Mouse (Mus musculus) testis, postnatal 10 days (tissue): ENCODE measurements around the gene P2ry6.

Experiments
- DNase-seq: peaks from one replicate; pipeline ENCODE4 v3.0.0; 2021; ENCODE audit warnings: low spot score

Gene P2ry6

DNA sequence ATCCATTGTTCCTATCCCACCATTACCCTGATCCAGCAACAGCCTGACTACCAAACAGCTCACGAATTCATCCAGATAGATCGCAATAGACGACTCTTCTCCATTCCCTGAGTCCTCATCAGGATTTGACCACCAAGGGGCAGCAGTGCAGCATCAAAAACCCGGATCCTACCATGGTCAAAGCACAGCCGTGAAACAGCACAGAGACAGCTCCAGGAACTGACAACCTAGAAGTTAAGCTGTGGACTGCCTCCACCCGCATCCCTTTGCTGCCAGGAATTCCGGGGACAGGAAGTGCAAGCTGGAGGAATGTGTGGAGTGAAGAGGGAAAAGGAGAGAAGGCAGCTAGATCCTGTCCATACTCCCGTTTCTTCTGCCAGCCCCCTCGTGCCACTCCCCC, 13.6 kb upstream of the P2ry6 start:
- DNase-seq: peak; percentile 81

DNA sequence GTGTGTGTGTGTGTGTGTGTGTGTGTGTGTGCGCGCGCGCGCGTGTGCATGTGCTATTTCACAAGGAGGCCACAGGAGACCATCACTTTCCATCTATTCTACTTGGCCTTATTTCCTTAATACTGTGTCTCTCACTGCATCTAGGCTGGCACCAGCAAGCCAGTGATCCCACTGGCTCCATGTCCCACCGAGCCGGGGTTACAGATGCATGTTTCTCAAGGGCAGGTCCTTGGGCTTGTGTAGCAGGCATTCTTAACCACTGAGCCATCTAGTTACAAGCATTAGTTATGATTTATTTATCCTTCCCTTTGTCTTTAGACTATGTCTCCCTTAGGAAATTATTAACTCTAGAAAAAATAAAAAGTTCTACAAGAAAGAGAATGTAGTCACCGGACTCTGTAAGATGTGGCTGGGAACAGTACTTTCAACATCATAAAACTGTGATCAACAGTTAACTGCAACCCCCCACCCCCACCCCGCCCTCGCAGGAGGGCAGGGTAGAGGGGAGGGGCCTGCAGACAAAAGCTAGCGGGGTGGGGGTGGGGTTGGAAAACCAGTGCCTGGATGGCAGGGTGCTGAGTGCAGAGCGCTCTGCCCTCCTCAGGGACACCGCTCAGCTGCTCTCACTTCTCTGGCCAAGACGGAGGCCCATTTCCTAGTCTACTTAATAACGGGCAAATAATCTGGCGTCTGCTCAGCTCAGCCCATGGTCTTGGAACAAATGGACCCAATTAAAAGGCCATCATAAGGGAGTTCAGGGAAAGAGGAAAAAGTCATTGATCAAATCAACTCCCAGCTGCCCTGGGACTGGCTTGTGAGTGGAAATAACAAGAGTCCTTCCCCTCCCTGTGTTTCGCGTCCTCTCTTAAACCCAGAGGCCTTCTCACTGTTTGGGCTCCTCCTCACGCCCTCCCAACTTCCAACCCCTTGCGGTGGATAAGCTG, 10.3 kb upstream of the P2ry6 start:
- no peak for DNase-seq

DNA sequence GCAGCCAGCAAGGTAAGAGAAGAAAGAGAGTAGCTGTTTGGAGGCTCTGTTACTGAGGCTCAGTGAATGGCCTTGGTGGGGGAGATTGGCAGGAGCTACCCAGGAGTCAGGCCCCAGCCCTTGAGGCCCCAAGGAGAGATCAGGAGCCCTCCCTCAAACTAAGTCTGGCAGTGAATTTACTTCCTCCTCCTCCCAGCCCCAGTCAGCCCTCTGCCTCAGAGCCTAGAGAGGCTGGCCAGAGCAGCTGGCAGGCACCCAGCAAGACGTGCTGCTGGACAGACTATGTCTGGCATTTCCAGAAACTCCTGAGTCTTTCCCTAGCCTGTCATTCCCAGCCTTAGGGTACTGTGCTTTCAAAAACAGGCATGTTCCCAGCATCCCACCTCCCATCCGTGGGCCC, 4.7 kb upstream of the P2ry6 start:
- peak; percentile 83 for DNase-seq

DNA sequence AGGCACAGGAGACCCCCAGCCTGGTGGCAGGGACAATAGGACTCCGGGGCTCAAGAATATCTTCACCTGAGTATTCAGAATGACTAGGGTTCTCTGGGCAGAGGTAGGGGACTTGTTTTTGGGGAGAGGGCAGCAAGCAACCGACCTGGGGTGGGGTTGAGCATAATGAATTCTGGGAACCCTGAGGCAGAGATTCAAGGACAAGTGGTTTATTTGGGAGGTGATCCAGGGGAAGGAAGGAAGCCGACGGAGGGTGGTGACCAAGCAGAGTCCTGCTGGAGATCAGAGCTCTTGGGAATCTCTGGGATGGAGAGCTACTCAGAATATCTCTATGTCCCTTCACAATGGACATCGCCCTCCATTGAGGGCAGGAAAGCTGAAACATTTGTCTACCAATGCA, 3.7 kb upstream of the P2ry6 start:
- DNase-seq: no peak

DNA sequence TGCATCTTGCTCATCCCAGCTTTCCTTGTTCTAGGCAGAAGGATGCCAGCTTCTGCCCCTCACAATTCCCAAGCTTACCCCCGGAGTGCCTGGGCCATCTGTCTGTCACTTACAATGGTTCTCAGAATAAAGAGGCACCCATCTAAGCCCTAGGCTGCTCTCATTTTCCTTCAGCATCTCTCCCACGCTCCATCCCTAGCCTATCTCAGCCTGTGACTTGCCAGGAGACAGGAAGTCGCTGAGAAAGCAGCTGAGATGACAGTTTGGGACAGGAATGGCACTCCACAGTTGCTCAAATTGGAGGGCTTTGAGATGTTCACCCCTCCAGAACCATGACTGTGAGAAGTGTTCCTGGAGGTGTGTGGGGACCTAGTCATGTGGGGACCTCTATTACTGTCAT, 1.6 kb downstream of the P2ry6 start:
- no peak for DNase-seq

DNA sequence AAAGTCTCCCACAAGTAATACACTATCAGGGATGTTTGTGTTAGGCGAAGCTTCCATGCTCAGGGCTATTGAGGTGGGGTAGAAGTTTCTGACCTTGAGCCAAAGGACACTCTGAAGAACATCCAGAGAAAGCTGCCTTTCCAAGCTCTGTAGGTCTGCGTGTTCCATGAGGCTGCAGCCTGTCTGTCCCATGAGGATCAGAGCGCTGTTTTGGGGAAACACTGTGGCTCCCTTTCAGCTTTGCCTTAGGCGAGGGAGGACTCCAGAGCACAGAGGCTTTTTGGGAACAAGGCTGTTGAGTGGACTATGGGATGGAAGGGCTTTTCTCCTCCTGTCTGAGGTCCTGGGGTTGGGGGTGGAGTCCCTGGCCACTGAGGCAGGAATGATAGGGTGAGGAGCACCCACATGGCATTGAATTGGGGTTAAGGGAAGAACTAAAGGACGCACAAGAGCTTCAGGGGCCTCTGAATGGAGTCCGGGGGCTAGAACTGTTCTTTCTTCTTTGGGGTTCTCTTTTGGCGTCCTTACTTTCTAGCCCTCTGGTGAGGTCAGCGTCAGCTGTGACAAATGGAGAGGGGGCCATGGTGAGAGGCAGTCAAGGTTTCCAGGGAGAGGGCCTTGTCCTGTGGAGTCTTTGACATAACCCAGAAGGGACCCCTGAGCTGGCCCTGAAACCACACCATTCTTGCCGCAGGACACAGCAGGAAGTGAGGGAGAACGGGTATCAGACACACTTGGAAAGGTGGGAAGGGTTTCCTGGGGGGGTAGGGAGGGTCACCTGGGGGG, 5.4 kb downstream of the P2ry6 start:
- no peak for DNase-seq

DNA sequence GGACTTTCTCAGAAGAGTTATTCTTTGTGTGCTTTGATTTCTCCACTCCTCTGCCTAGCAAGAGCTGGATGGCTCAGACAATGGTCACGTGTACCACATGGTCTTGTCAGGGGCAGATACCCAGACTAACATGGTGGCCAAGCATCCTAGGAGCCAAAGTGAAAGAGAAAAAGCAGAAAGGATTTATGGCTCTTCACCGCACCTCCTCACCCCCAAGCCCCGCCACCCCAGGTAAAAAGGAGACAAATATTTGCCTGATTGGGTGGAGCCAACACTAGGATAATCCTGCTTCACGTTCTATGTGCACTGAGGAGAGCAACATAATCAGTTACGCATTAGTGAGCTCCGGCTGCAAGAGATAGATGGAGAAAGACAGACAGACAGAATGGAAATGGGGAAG, 6.1 kb downstream of the P2ry6 start:
- DNase-seq: no peak

DNA sequence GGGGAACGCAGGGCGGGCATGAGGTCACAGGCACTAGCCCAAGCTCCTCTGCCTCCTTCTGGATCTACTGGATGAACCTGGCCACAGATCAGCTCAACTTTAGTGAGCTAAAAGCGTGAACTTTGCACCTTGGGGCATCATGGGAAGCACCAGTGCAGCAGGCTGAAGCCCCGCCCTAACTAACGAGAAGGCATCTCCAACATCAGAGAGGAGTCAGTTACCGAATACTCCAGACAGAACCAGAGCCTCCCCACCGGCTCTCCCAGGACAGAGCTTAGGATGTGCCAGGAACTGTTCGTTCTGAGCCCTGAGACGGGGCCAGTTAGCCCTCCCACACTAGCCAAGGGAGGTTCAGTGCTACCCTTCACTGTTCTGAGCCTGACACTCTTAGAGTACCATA, 6.6 kb downstream of the P2ry6 start:
- DNase-seq: peak; percentile 46

DNA sequence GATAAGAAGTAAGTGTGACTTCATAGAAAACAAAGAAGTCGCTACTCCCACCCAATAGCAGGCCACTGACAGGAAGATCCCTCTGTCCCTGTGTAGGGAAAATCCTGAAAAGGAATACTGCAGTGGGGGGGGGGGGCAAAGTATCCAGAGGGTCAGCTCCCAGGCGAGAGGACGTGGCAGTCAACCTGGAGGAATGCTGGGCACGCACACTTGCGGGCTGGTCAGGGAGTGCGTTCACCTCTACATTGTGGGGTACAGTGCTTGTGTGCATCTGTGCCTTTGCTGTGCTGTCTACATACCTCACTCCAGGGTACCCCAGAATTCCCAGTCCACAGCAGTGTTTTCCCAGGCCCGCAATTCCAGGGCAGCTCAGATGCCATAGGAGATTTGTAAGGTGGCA, 8.4 kb downstream of the P2ry6 start:
- no peak for DNase-seq

DNA sequence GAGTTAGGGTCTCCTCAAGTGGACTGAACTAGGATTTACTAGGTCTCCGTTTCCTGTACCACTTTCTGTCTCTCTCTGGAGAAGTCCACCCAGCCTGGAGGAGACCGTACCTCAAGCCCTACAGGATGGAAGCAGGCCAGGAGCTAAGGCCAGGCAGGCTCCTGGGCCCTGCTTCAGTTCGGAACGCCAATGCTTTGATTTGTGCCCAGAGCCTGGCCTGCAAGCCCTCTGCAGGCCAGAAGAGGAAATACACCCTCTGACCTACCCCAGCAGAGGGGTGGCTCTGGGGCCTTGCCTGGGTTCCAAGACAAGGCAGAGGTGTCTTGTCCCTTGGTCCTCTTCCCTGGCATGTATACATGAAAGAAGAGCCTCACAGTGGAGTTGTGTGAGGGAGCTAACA, 9.4 kb downstream of the P2ry6 start:
- DNase-seq: no peak

DNA sequence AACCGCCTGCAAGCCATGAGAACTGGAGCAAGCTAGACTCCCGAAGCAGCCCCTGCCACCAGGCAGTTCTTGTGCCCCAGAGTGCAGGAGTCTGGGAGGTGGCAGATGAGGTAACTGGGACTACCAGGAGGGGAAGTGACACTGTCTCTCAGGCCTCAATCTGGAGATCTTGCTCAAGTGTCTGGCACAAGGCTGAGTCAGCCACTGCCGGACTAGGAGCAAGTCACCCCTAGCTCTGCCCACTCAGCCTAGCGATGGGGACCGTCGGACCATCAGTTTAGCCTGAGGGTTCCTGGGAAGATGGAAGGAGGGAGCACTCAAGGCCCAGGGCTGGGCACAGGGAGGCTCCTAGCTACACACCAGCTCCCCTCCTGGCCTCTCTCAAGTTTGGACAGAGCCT, 10.2 kb downstream of the P2ry6 start:
- no peak for DNase-seq

DNA sequence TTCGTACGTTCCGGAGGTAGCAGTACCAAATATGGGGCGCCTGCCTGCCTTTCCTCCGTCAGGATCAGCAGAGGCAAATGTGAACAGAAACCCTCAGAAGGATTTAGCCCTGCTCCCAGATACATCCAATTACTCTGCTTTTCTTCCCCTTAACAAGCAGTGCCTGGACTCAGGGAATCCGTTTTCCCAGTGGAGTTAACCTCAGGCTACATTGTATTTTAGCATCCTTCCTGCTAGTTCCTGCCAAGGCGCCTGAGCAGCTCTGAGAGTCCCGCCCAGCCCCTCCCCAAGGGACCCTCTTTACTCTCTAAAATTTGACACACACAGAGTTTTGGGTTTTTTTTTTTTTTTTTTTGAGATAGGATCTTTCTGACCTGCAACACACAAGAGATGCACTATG, 11.1 kb downstream of the P2ry6 start:
- DNase-seq: no peak

DNA sequence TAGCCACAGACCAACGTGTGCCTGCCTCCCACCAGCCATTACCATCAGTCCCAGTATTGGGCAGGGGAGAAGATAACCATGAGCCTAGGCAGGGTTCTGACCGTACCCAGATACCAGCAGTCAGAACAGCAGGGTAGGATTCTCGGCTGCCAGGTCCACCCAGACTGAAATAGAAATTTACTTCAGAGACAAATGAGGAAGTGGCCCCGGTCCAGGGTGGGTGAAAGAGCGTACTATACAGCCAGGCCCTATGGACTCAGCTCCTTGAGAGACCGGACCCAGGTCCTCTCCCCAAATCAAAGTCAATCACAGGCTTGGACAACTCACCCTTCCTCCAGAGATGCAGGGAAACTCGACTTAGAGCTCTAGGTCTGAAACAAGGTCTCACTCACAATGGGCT, 13.3 kb downstream of the P2ry6 start:
- DNase-seq: no peak

DNA sequence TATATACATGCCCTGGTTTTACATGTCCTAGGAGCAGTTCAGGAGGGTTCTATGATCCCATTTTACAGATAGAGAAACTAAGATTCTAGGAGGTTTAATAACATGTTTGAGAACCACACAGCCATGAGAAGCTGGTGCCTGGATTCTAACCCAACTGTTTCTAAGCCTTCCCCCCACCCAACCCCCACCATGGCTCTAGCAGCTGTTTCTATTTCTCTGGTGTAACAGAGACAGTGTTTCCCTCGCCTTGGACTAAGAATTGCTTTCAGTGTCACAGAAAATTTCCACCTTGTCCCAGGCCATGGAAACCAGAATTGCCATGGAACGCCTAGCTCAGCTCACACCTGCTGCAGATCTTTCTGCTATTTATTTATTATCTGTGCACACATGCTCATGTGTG, 14.0 kb downstream of the P2ry6 start:
- DNase-seq: no peak

DNA sequence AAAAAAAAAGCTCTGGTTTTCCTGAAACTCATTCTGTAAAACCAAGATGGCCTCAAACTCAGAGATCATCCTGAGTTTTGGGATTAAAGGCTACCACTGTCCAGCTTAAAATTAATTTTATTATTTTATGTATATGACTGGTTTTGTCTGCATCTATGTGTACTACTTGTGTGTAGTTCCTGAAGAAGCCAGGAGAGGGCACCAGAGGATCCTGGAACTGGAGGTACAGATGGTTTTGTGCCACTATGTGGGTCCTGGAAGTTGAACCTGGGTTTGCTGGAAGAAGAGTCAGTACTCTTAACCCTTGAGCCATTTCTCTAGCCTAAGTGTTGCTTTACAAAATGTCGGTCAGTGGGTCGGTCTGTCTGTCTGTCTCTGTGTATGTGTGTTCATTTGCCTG, 16.0 kb downstream of the P2ry6 start:
- no peak for DNase-seq

DNA sequence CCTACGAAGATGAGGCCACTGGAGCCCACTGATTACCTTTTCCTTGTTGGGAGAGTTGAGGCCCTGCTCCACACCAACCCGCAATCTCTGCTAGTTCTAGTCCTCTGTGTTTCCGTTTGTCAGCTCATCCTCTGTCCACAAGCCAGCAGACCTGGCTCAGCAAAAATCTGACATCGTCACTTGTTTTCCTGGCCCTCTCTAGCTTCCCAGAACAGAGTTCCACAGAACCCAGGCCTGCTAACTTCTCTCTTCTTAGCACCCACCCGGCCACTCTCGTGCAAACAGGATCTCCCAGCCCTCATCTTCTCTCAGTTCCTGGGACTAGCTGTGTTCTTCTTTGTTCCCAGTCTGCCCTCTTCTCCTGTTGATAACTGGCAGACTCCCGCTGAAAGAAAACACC, 21.8 kb downstream of the P2ry6 start:
- no peak for DNase-seq

DNA sequence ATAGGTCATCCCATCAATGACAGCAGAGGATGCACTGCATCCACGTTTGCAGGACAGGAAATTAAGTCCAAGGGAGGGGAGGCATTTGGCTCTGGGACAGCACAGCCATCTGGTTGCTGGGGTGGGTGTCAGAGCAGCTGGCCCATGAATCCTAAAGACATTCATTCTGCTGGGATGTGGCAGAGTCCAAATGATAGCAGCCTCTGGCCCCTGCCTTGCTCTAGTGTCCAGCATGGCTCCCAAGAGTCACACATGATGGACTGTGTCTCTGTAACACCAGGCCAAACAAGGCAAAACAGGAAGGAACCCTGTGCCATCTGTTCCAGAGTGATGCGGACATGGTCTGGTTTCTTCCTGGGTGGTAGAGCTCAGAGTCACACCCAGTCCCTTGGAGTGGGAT, 22.5 kb downstream of the P2ry6 start:
- DNase-seq: no peak

DNA sequence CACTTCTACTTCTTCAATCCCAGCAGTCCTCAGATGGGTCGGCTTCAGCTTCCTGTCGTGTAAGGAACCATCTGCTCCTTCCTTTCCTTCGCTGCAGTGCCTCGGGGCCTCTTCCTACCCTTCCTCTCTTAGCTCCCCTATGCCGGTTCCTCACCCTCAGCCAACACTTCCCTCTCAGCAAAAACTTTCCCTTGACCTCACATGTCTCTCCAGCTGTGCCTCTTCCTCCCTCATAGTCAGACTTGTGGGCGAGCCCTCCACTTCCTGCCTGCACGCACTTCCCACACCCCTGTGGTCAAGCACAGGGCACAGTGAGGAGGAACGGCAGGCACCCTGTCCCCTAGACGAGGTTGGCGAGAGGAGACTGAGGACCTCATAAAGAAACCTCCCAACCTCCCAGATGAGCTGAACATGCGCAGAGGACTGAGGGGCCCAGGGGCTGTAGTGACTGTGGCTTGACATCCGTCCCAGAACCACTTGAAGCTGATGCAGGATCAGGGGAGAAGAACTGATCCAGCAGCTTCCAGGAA, 23.9 kb downstream of the P2ry6 start:
- DNase-seq: no peak

DNA sequence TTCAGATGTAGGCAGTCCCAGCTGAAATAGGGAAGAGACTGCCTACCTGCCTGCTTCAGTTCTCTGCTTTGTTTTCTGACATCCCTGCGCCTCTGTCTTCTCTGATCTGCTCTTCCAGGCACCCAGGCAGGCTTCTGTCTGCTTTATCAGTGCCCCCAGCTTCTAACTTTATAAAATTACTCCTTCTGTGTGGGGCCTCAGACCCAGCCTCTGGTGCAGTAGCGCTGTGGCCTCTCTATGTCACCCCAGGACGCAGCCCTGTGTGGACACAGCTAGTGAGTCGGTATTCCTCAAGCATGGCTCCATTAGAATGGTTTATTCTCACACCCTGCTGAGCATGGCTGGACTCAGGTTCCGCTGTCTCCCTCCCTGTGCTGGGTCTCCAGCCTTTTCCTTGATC, 24.4 kb downstream of the P2ry6 start:
- DNase-seq: no peak

DNA sequence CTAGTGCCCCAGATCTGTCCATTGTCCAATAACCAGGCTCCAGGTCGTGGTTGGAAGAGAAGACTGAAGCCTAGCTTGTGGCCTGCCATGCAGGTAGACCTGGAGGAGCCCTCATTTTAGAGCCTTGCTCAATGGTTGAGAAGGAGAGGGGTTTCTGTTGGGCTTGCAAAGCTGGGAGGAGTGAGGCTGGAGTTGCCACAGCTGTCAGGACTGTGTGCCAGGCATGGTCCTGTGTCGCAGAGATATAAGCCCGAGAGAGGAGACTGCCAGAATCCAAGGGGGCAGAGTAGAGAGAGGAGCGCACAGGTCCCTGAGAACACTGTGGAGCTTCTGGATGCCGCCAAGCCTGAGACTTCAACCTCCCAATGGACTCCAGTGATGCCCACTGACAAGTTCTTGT, 29.7 kb downstream of the P2ry6 start:
- no peak for DNase-seq

DNA sequence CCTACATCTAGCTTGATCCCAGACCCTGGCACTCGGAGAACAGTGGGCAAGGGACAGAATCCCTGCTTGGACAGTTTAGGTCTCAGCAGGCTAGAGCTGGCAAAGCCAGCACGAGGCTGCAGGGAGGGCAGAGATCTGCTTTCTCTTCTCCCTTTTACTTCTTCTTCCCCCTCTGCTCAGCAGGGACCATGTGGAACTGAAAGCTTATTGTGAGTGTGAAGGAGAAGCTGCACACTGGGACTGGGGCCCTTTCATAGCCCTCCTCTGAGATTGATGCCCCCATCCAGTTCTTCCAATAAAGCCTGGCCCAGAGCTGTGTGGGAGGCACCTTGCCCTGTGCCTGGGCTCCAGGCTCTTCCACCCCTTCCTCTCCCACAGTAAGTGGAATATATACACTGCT, 30.1 kb downstream of the P2ry6 start:
- no peak for DNase-seq

DNA sequence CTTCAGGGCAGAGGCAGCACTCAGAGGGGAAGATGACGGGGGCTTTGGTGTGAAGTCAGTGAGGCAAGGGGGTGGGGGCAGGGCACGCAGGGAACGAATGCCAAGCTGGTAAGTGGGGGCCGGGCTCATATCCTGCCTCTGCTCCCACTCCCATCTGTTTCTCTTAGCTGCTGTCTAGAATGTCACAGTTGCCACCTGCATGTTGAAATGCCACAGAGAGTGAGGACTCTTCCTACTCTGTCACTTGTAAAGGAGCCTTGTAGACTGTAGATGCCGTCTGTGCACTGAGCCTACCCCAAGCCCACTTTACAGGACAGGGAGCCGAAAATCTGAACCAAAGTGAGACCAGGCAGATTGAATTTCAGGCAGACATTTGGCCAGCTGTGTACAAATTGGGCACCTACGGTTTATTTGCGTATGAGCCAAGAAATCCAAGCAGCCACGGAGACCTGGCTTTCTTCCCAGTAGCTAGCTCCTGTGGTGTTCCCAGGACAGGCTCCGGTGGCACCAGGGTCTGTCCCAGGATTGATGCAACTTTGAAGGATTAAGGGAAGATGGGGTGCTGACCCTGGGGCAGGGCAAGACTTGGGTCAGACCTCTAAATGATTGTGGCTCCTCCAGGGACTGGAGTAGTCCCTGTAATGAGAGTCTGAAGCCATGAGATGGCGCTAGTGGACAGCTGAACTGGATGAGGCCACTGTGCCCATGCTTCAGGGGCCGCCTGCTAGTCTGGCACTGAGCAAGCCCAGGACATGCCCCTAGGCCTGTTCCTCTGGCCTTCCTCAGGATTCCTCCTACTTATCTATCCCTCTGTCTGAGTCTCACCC, 31.4 kb downstream of the P2ry6 start:
- DNase-seq: peak; percentile 77
